Mouse (Mus musculus) heart, postnatal 0 days (tissue): Measurements from ENCODE around the gene Fam83g. TPM values are rescaled to one million over a fixed set of nuclear protein-coding genes. Genes with fewer than 3 reads are reported as not detected.

Experiments
- ATAC-seq: fragments of 200-750 bp; cut with Nextera tagmentation; 2 replicates; pipeline ENCODE4 v1.8.0; 2017; ENCODE audit warnings: low read depth, moderate number of reproducible peaks, moderate library complexity; ENCODE audit not compliant: insufficient read depth
- DNase-seq: peaks from one replicate; pipeline ENCODE4 v3.0.0-alpha.2; 2016; ENCODE audit warnings: low spot score
- H3K27ac ChIP-seq: fragments of 300-500 bp; sonication (generic); 2 replicates; pipeline ENCODE4 v1.5.1; 2014; ENCODE audit warnings: low read depth, mild to moderate bottlenecking
- H3K27me3 ChIP-seq: fragments of 300-500 bp; sonication (generic); 2 replicates; pipeline ENCODE4 v1.6.1; 2014; ENCODE audit warnings: low read length, mixed read lengths; ENCODE audit not compliant: control insufficient read depth, insufficient read depth
- H3K36me3 ChIP-seq: fragments of 300-500 bp; sonication (generic); replicated peaks from 2 replicates; pipeline ENCODE4 v1.6.1; 2014; ENCODE audit warnings: low read length, mixed read lengths; ENCODE audit not compliant: control insufficient read depth, insufficient read depth
- H3K4me1 ChIP-seq: fragments of 300-500 bp; sonication (generic); 2 replicates; pipeline ENCODE4 v1.6.1; 2014; ENCODE audit warnings: antibody characterized with exemption; ENCODE audit not compliant: control insufficient read depth, insufficient read depth
- H3K4me2 ChIP-seq: fragments of 300-500 bp; sonication (generic); 2 replicates; pipeline ENCODE4 v1.6.1; 2014; ENCODE audit warnings: low read depth, mild to moderate bottlenecking, low read length, moderate library complexity
- H3K4me3 ChIP-seq: fragments of 300-500 bp; sonication (generic); 2 replicates; pipeline ENCODE4 v1.5.1; 2014; ENCODE audit warnings: low read depth, low read length
- H3K9ac ChIP-seq: fragments of 300-500 bp; sonication (generic); replicated peaks from 2 replicates; pipeline ENCODE4 v1.6.1; 2014; ENCODE audit warnings: low read depth, low read length, mixed read lengths
- H3K9me3 ChIP-seq: fragments of 300-500 bp; sonication (generic); replicated peaks from 2 replicates; pipeline ENCODE4 v1.6.1; 2016; ENCODE audit warnings: low read length; ENCODE audit not compliant: control insufficient read depth
- CTCF ChIP-seq: IDR thresholded peaks from 2 replicates; pipeline ENCODE4 v1.5.1; 2016; ENCODE audit warnings: antibody characterized with exemption, control low read depth, low read depth
- EP300 ChIP-seq: IDR thresholded peaks from 2 replicates; pipeline ENCODE4 v1.6.1; 2016; ENCODE audit warnings: antibody characterized with exemption, low read depth
- whole genome bisulfite sequencing: fragments of 180-500 bp; shearing (Covaris S2); extraction: QIAGEN DNeasy Blood & Tissue Kit; methylation state at CpG from one replicate; pipeline ENCODE4 v1.1.7; 2014; 5-methylcytosine and 5-hydroxymethylcytosine counted together
- polyA plus RNA-seq: library from polyadenylated mRNA; unstranded; fragments of >200 nt; fragmentation: Nextera tagmentation; extraction: Ambion mirVana; gene quantifications from 2 replicates; pipeline ENCODE4 v1.2.1, GENCODE M21; 2015
- total RNA-seq: library from RNA; depleted of rRNA; stranded (reverse); fragments of >200 nt; gene quantifications from 2 replicates; pipeline ENCODE4 v1.2.3, GENCODE M21; 2014; ENCODE audit warnings: low replicate concordance

Fam83g gene
- total and polyA plus RNA-seq, 2 experiments from 2014 or later = 0.15 to 2.6 TPM

GRCm38 (mm10) chr11:61649163-61649580 is 34.7 kb upstream of the Fam83g start:
- Histone ChIP-seq H3K9me3 (no peaks in the 10 kb centered on the region), H3K4me3 (no peak overlapping the region), H3K4me1 (no peaks in the 10 kb centered on the region), H3K36me3 (no peaks in the 10 kb centered on the region), H3K9ac (no peak overlapping the region), H3K4me2 (no peak overlapping the region), H3K27me3 (no peaks in the 10 kb centered on the region), H3K27ac (no peak overlapping the region)
- DNase-seq = no peak
- ATAC-seq = no peak
- TF ChIP-seq CTCF = no peak
- TF ChIP-seq EP300 = no peak
- 87% methylated on average over 5 of the region's 5 CpGs for WGBS

GRCm38 (mm10) chr11:61649626-61650025 is 34.3 kb upstream of the Fam83g start:
- 88% methylated on average over 4 of the region's 4 CpGs for WGBS

GRCm38 (mm10) chr11:61650470-61651265 is 33.2 kb upstream of the Fam83g start:
- WGBS = 77% methylated on average over 9 of the region's 9 CpGs
- Histone ChIP-seq H3K4me3 (no peak overlapping the region), H3K4me2 (no peak overlapping the region), H3K27me3 (no peaks in the 10 kb centered on the region), H3K9me3 (no peaks in the 10 kb centered on the region), H3K4me1 (no peaks in the 10 kb centered on the region), H3K9ac (no peak overlapping the region), H3K27ac (no peak overlapping the region), H3K36me3 (no peaks in the 10 kb centered on the region)
- DNase-seq (no peak), ATAC-seq (no peak)
- no peak for TF ChIP-seq CTCF
- no peak for TF ChIP-seq EP300

More at GRCm38 (mm10) chr11:61649626-61650025, 34.3 kb upstream of the Fam83g start:
- TF ChIP-seq EP300 (no peak), CTCF (no peak)
- no peak overlapping the region for H3K9ac ChIP-seq
- no peak overlapping the region for H3K4me3 ChIP-seq
- no peaks in the 10 kb centered on the region for H3K4me1 ChIP-seq
- no peaks in the 10 kb centered on the region for H3K36me3 ChIP-seq
- ATAC-seq (no peak), DNase-seq (no peak)
- no peaks in the 10 kb centered on the region for H3K27me3 ChIP-seq
- no peaks in the 10 kb centered on the region for H3K9me3 ChIP-seq
- H3K4me2 ChIP-seq = no peak overlapping the region
- H3K27ac ChIP-seq = no peak overlapping the region

- Histone ChIP-seq H3K36me3 (no peaks in the 10 kb centered on the region), H3K27me3 (no peaks in the 10 kb centered on the region), H3K4me3 (no peak overlapping the region), H3K27ac (no peak overlapping the region), H3K9ac (no peak overlapping the region), H3K4me2 (no peak overlapping the region), H3K4me1 (no peaks in the 10 kb centered on the region), H3K9me3 (no peaks in the 10 kb centered on the region)
- ATAC-seq = no peak
- 84% methylated on average over 5 of the region's 5 CpGs for WGBS
- no peak for DNase-seq
- TF ChIP-seq CTCF (no peak), EP300 (no peak)
Measured at GRCm38 (mm10) chr11:61652216-61652615, 31.7 kb upstream of the Fam83g start.

- WGBS = 51% methylated on average over 10 of the region's 10 CpGs
- Histone ChIP-seq H3K4me3 (peak within 1 kb of the TSS; percentile 24), H3K27me3 (no peaks in the 10 kb centered on the region), H3K27ac (peak within 1 kb of the TSS; percentile 61), H3K9ac (peak within 1 kb of the TSS; percentile 0; the same call in 1 of the 2 replicates), H3K4me1 (no peaks in the 10 kb centered on the region), H3K9me3 (no peaks in the 10 kb centered on the region), H3K36me3 (no peaks in the 10 kb centered on the region), H3K4me2 (peak within 1 kb of the TSS; percentile 30)
- TF ChIP-seq EP300 = peak; percentile 47; the same call in 1 of the 2 replicates
- TF ChIP-seq CTCF = no peak
- peak; percentile 12 for DNase-seq
- ATAC-seq = peak; percentile 58
Measured at GRCm38 (mm10) chr11:61652686-61653447, 31.0 kb upstream of the Fam83g start, which contains the start of gene Grap. Grap (plus strand) TSS chr11:61653265.
